Mouse (Mus musculus): ENCODE measurements around the gene Hist1h2bj.

- no peak for TF ChIP-seq TAL1 (IDR thresholded peaks at IDR 0.05; ENCODE audit: low read length)
- TF ChIP-seq GATA1 (IDR thresholded peaks at IDR 0.05; ENCODE audit: low read length): no peak
Observed at GRCm38 (mm10) chr13:22063468-22063867, 20.5 kb downstream of the Hist1h2bj start.

All from erythroblast, embryonic 14.5 days (primary cell).